Mouse (Mus musculus): ENCODE data around the gene Erf. TPM values are rescaled to one million over a fixed set of nuclear protein-coding genes. Genes with fewer than 3 reads are reported as not detected.

The Erf gene
- polyA plus RNA-seq, 1 experiment: 41.1 TPM

DNA sequence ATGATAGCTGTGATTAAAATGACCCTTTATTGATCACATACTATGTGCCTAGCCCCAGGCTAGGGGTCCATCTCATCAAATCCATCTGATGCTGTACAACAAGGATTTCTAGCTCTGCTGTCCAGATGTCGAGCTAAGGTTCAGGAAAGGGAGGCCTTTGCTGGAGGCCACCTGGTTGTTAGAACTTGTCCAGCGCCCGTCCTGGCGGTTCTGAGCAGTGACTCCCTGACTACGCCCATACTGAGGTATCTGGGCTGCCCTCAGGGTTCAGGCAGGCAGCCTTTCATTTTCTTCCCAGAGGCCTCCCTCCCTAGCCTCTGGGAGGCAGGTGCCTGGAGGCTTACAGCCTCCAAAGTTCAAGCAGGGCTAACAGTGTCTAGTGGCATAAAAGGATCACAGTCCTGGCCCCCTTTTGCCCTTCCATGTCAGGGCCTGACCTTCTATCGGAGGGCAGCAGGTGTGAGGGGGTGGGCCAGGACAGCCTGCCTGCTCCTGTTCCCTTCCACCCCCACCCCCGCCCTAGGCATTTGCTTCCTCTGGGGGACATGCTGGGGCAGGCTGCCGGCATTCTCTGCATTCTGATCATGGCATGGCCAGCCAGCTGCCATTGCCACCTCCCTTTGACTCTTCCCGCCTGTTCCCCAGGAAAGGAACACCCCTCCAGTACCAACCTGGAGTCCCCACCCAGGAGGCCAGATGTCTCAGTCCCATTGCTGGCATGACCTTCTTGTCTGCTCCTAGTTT lies 25.2 kb upstream of the Erf start:
- Histone ChIP-seq H3K4me1 (ENCODE audit: control insufficient read depth, insufficient read depth, low read length) (peaks cover 21% of the 10 kb centered on the region), H3K4me3 (replicated peaks; ENCODE audit: extremely low read depth, low read depth, low read length) (no peak overlapping the region)
- WGBS: 62% methylated on average over 9 of the region's 9 CpGs
- no peak for TF ChIP-seq POLR2A (IDR thresholded peaks at IDR 0.05; ENCODE audit: borderline replicate concordance, extremely low read depth, low read depth, low read length)
- no peak for TF ChIP-seq CTCF (IDR thresholded peaks at IDR 0.05; ENCODE audit: insufficient read depth, low read length)
- no peak for DNase-seq

DNA sequence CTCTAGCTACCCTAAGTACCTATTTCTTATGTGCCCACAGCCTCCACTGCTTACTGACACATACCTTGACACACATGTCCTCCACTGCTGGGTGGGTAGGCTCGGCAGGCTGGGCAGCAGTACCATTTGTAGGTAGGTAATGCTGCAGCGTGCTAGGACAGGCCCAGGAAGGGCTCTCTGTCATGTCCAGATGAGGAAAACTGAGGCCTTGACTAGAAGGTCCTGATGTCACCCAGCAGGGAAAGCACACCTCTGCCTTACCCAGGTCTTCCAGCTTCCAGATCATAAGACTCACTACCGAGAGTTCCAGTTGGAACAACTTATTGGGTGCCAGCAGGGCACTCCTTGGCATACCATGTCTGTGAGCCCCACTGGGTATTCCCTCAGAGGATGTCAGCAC lies 24.4 kb upstream of the Erf start:
- no peak overlapping the region for H3K4me3 ChIP-seq (replicated peaks; ENCODE audit: extremely low read depth, low read depth, low read length)
- WGBS: 84% methylated on average over 3 of the region's 3 CpGs
- peaks cover 15% of the 10 kb centered on the region for H3K4me1 ChIP-seq (ENCODE audit: control insufficient read depth, insufficient read depth, low read length)
- DNase-seq: no peak
- TF ChIP-seq CTCF (IDR thresholded peaks at IDR 0.05; ENCODE audit: insufficient read depth, low read length): no peak
- no peak for TF ChIP-seq POLR2A (IDR thresholded peaks at IDR 0.05; ENCODE audit: borderline replicate concordance, extremely low read depth, low read depth, low read length)

DNA sequence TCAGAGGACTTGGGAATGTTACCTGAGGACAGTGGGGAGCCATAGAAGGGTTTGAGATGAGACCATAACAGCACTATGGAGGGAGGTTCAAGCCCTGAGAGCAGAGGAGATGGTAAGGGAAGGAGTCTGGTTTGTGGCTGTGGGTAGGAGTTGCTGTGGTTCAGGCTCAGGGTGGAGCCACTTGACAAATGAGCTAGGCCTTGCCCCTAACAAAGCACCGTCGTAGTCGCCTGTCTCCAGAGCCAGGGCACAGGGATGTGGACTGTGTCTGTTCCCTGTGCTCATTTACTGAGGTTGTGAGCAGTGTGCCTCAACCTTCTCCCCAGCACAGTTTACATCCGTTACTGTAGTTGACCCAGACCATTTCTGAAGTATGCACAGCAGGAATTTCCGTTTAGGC lies 24.0 kb upstream of the Erf start:
- Histone ChIP-seq H3K4me1 (ENCODE audit: control insufficient read depth, insufficient read depth, low read length) (peaks cover 16% of the 10 kb centered on the region), H3K4me3 (replicated peaks; ENCODE audit: extremely low read depth, low read depth, low read length) (no peak overlapping the region)
- WGBS: 35% methylated on average over 5 of the region's 5 CpGs
- DNase-seq: no peak
- no peak for TF ChIP-seq POLR2A (IDR thresholded peaks at IDR 0.05; ENCODE audit: borderline replicate concordance, extremely low read depth, low read depth, low read length)
- no peak for TF ChIP-seq CTCF (IDR thresholded peaks at IDR 0.05; ENCODE audit: insufficient read depth, low read length)

DNA sequence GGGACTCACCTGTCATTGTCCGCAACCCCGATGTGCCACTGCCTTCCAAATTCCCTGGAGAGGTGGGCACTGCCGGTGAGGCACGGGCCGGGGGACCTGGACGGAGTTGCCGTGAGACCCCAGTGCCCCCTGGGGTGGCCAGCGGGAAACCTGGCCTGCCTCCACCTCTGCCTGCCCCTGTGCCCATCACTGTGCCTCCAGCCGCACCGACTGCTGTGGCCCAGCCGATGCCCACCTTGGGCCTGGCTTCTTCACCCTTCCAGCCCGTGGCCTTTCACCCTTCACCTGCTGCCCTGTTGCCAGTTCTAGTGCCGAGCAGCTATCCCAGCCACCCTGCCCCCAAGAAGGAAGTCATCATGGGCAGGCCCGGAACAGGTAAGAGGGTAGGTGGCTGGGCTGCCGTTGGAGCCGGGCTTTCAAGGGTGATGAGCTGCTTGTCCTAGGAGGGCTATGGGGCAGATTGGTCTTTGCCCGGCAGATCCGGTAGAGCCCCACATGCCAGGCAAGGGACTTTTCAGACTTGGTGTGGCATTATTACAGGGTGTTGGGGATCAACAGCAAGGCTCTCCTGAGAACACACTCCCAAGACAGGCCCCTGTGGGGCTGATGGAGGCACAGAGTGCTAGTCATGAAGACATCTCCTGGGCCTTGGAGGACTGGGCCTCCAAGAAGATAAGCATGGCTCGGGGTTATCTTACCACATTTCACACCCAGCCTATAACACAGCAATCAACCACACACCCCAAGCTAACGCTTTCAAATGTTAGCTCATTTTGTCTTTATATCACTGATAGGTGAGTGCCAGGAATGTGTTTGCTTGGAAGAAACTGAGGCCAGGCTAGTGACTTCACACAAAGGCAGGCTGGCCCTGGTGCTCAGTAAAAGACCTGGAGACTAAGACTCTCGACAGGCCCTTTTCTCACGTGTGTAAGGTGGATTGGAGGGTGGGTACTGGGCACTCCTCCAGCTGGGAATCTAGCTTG lies 23.0 kb upstream of the Erf start:
- DNase-seq: no peak
- WGBS: 83% methylated on average over 22 of the region's 22 CpGs
- Histone ChIP-seq H3K4me3 (replicated peaks; ENCODE audit: extremely low read depth, low read depth, low read length) (no peak overlapping the region), H3K4me1 (ENCODE audit: control insufficient read depth, insufficient read depth, low read length) (peaks cover 20% of the 10 kb centered on the region)
- TF ChIP-seq CTCF (IDR thresholded peaks at IDR 0.05; ENCODE audit: insufficient read depth, low read length) (no peak), POLR2A (IDR thresholded peaks at IDR 0.05; ENCODE audit: borderline replicate concordance, extremely low read depth, low read depth, low read length) (no peak)

GRCm38 (mm10) chr7:25272445-25273258 lies 22.1 kb upstream of the Erf start:
- DNase-seq: no peak
- H3K4me1 ChIP-seq (ENCODE audit: control insufficient read depth, insufficient read depth, low read length): peaks cover 17% of the 10 kb centered on the region
- TF ChIP-seq POLR2A (IDR thresholded peaks at IDR 0.05; ENCODE audit: borderline replicate concordance, extremely low read depth, low read depth, low read length) (no peak), CTCF (IDR thresholded peaks at IDR 0.05; ENCODE audit: insufficient read depth, low read length) (no peak)
- H3K4me3 ChIP-seq (replicated peaks; ENCODE audit: extremely low read depth, low read depth, low read length): no peak overlapping the region
- 85% methylated on average over 38 of the region's 38 CpGs for WGBS

DNA sequence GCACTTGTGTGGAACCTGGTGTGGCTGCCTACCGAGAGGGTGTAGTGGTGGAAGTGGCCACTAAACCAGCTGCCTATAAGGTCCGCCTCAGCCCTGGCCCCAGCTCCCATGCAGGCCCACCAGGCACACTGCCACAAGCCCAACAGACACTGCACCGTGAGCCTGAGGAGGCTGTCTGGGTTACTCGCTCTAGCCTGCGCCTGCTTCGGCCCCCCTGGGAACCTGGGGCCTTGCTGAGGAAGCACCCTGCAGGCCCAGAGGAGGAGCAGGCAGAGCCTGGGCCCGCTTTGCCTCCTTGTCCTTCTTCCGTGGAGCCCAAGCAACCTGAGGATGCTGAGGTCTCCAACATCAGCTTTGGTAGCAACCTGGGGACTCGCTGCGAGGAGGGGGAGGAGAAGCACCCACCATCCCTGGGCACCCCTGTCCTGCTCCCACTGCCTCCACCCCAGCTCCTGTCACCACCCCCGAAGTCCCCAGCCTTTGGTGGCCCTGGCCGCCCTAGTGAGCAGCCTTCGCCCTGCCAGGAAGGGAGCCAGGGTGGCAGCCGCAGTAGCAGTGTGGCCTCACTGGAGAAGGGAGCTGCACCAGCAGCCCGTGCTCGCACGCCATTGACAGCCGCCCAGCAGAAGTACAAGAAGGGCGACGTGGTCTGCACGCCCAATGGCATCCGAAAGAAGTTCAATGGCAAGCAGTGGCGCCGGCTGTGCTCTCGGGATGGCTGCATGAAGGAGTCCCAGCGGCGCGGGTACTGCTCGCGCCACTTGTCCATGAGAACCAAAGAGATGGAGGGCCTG lies 21.3 kb upstream of the Erf start:
- no peak for DNase-seq
- 88% methylated on average over 30 of the region's 30 CpGs for WGBS

GRCm38 (mm10) chr7:25270652-25271633 lies 20.4 kb upstream of the Erf start:
- no peak for DNase-seq
- TF ChIP-seq POLR2A (IDR thresholded peaks at IDR 0.05; ENCODE audit: borderline replicate concordance, extremely low read depth, low read depth, low read length): no peak
- TF ChIP-seq CTCF (IDR thresholded peaks at IDR 0.05; ENCODE audit: insufficient read depth, low read length): no peak

More for the DNA sequence above, 21.3 kb upstream of the Erf start:
- TF ChIP-seq POLR2A (IDR thresholded peaks at IDR 0.05; ENCODE audit: borderline replicate concordance, extremely low read depth, low read depth, low read length) (no peak), CTCF (IDR thresholded peaks at IDR 0.05; ENCODE audit: insufficient read depth, low read length) (no peak)
- no peak overlapping the region for H3K4me3 ChIP-seq (replicated peaks; ENCODE audit: extremely low read depth, low read depth, low read length)
- H3K4me1 ChIP-seq (ENCODE audit: control insufficient read depth, insufficient read depth, low read length): peaks cover 14% of the 10 kb centered on the region

More at GRCm38 (mm10) chr7:25270652-25271633, 20.4 kb upstream of the Erf start:
- Histone ChIP-seq H3K4me1 (ENCODE audit: control insufficient read depth, insufficient read depth, low read length) (peaks cover 14% of the 10 kb centered on the region), H3K4me3 (replicated peaks; ENCODE audit: extremely low read depth, low read depth, low read length) (no peak overlapping the region)
- 88% methylated on average over 35 of the region's 35 CpGs for WGBS

Measured in lung, adult 2 months (tissue).